In genomic region chr19:34244056-34244455, GRCm38 (mm10) we compare ENCODE assay signal across 9 mouse cellular contexts. TPM values are rescaled to one million over a fixed set of nuclear protein-coding genes. Genes with fewer than 3 reads are reported as not detected.
A peak's percentile ranks its signal among the peaks of the same experiment; 100 is the strongest.
DNase-seq lines count a peak whose midpoint lies in the region; ATAC-seq lines count a peak whose summit lies in the region.
"Had no signal": no experiment of that assay in that cellular context is flagged by ENCODE, and none has a peak within 500 bp of the region (broad histone marks: within the 10 kb centered on the region; RNA-seq: fewer than 3 reads in every experiment).

No protein-coding gene starts in this region.

- no peak overlapping the region for H3K9ac ChIP-seq in heart, embryonic 12.5 days
- no peak overlapping the region for H3K9ac ChIP-seq in kidney, embryonic 16.5 days (replicated peaks; ENCODE audit: low read length)
- H3K9ac ChIP-seq: neural tube, embryonic 13.5 days had no signal

- H3K36me3 ChIP-seq in heart, embryonic 12.5 days: peaks cover 56% of the 10 kb centered on the region
- H3K36me3 ChIP-seq in kidney, embryonic 16.5 days (ENCODE audit: insufficient read depth, low read length): no peaks in the 10 kb centered on the region
- H3K36me3 ChIP-seq: neural tube, embryonic 13.5 days had no signal

- no peak overlapping the region for H3K27ac ChIP-seq in heart, embryonic 12.5 days (ENCODE audit: poor library complexity, severe bottlenecking)
- H3K27ac ChIP-seq in kidney, embryonic 16.5 days (ENCODE audit: low read length): no peak overlapping the region
- H3K27ac ChIP-seq: neural tube, embryonic 13.5 days had no signal

- 22% methylated on average over 6 of the region's 6 CpGs for WGBS in heart, embryonic 12.5 days
- 16% methylated on average over 6 of the region's 6 CpGs for WGBS in kidney, embryonic 16.5 days

- no peaks in the 10 kb centered on the region for H3K4me1 ChIP-seq in heart, embryonic 12.5 days (replicated peaks)
- no peaks in the 10 kb centered on the region for H3K4me1 ChIP-seq in kidney, embryonic 16.5 days (ENCODE audit: insufficient read depth, low read length)
- H3K4me1 ChIP-seq: neural tube, embryonic 13.5 days had no signal

- DNase-seq in heart, adult 18-20 months: peak; percentile 77 to 87
- DNase-seq in R1 (ENCODE audit: low read depth, low spot score): peak; percentile 72
- peak; percentile 60 to 78 for DNase-seq in heart, adult 9 months (ENCODE audit: low spot score in 2 of 2)
- DNase-seq in lung, postnatal 25 days (ENCODE audit: low spot score): peak; percentile 82
- peak; percentile 31 for DNase-seq in spleen, adult 12 weeks (ENCODE audit: low spot score)

- H3K9me3 ChIP-seq in heart, embryonic 12.5 days (replicated peaks): no peaks in the 10 kb centered on the region
- no peaks in the 10 kb centered on the region for H3K9me3 ChIP-seq in kidney, embryonic 16.5 days (ENCODE audit: low read length)
- H3K9me3 ChIP-seq: neural tube, embryonic 13.5 days had no signal

- H3K4me2 ChIP-seq in heart, embryonic 12.5 days: no peak overlapping the region
- no peak overlapping the region for H3K4me2 ChIP-seq in kidney, embryonic 16.5 days (replicated peaks; ENCODE audit: low read depth, low read length)
- H3K4me2 ChIP-seq: neural tube, embryonic 13.5 days had no signal

- peaks cover 11% of the 10 kb centered on the region for H3K27me3 ChIP-seq in heart, embryonic 12.5 days (replicated peaks)
- H3K27me3 ChIP-seq in kidney, embryonic 16.5 days (ENCODE audit: insufficient read depth, low read length): no peaks in the 10 kb centered on the region
- H3K27me3 ChIP-seq: neural tube, embryonic 13.5 days had no signal

- ATAC-seq in heart, embryonic 12.5 days (ENCODE audit: insufficient number of reproducible peaks, low FRiP score): no peak
- peak; percentile 84 for ATAC-seq in common myeloid progenitor, adult 5-6 weeks (replicated peaks; ENCODE audit: low read depth, poor library complexity, severe bottlenecking)
- peak; percentile 66 for ATAC-seq in kidney, embryonic 16.5 days (ENCODE audit: low FRiP score, low TSS enrichment)

- no peak overlapping the region for H3K4me3 ChIP-seq in heart, embryonic 12.5 days
- H3K4me3 ChIP-seq in kidney, embryonic 16.5 days (ENCODE audit: low read length): no peak overlapping the region
- H3K4me3 ChIP-seq: neural tube, embryonic 13.5 days had no signal

RNA-seq across cellular contexts. Expression of gene Acta2, which starts 11.3 kb away (rescaled TPM):
- total RNA-seq in heart, adult 18-20 months (2021): 100 to 1,000 TPM in 1 of 2 experiments, 10 to 100 TPM in 1; 89.3 to 104 TPM
- polyA plus RNA-seq in heart, embryonic 12.5 days (2016; fragmentation: Nextera tagmentation; extraction: Ambion mirVana): 1,019 and 1,096 TPM in 2 replicates
- not detected in 2 replicates for total RNA-seq in common myeloid progenitor, adult 5-6 weeks (2017)
- polyA plus RNA-seq in kidney, embryonic 16.5 days (2015; fragmentation: Nextera tagmentation; extraction: Ambion mirVana): 352 and 628 TPM in 2 replicates

RNA-seq across cellular contexts. Expression of gene Fas, which starts 46.4 kb away (rescaled TPM):
- total RNA-seq in heart, adult 18-20 months (2021): 10 to 100 TPM; 13.9 to 18.8 TPM
- polyA plus RNA-seq in heart, embryonic 12.5 days (2016; fragmentation: Nextera tagmentation; extraction: Ambion mirVana): 2.2 and 2.4 TPM in 2 replicates
- 0.44 and 0.73 TPM in 2 replicates for total RNA-seq in common myeloid progenitor, adult 5-6 weeks (2017)
- polyA plus RNA-seq in kidney, embryonic 16.5 days (2015; fragmentation: Nextera tagmentation; extraction: Ambion mirVana): 4.0 and 5.3 TPM in 2 replicates

RNA-seq across cellular contexts. Expression of gene Stambpl1, which starts 52.0 kb away (rescaled TPM):
- total RNA-seq in heart, adult 18-20 months (2021): 1 to 10 TPM; 3.1 to 3.9 TPM
- 5.2 and 6.9 TPM in 2 replicates for polyA plus RNA-seq in heart, embryonic 12.5 days (2016; fragmentation: Nextera tagmentation; extraction: Ambion mirVana)
- total RNA-seq in common myeloid progenitor, adult 5-6 weeks (2017): 8.0 and 12.1 TPM in 2 replicates
- 4.5 and 5.0 TPM in 2 replicates for polyA plus RNA-seq in kidney, embryonic 16.5 days (2015; fragmentation: Nextera tagmentation; extraction: Ambion mirVana)

Comparison
In these comparisons a context has a peak if more than half of its experiments do, and no peak if none do; other contexts are left out.
1. DNase-seq: peak in every context shown above with its lines; median percentile 82 in heart, adult 18-20 months; 82 in lung, postnatal 25 days; 72 in R1; 69 in heart, adult 9 months; 31 in spleen, adult 12 weeks.
2. RNA of gene Acta2, which starts 11.3 kb away (total RNA-seq): 89.3 to 104 TPM in heart, adult 18-20 months; not detected in common myeloid progenitor, adult 5-6 weeks; every median in the first group is over 10 times any median in the second.